Mouse (Mus musculus) liver, embryonic 14.5 days (tissue): ENCODE data around the gene Mmp14.

Experiments
- CTCF ChIP-seq: IDR thresholded peaks from 2 replicates; pipeline ENCODE4 v1.5.1; 2016; ENCODE audit warnings: antibody characterized with exemption, low read depth, control low read depth
- EP300 ChIP-seq: IDR thresholded peaks from 2 replicates; pipeline ENCODE4 v1.6.1; 2016; ENCODE audit warnings: antibody characterized with exemption, low read depth

DNA sequence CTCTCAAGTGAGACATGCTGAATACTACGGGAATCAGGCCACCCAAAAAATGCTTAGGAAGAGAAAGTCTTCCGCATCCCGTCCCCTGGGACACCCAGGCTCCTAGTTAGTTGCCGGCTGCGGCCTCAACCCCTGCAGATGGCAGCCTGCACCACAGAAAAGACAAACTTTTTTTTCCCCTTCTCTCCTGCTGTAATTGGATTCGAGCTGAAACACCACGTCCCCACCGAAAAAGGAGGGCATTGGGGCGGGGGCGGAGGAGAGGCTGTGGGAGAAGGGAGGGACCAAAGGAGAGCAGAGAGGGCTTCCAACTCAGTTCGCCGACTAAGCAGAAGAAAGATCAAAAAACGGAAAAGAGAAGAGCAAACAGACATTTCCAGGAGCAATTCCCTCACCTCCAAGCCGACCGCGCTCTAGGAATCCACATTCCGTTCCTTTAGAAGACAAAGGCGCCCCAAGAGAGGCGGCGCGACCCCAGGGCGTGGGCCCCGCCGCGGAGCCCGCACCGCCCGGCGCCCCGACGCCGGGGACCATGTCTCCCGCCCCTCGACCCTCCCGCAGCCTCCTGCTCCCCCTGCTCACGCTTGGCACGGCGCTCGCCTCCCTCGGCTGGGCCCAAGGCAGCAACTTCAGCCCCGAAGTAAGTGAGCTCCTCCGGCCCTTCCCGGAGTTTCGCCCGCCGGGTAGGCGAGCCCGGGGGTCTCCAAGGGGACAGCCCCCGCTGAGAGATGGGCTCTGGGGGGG is at the start of gene Mmp14:
- TF ChIP-seq EP300 (no peak), CTCF (peak; percentile 26; the same call in 1 of the 2 replicates)
